Mouse (Mus musculus) forebrain, embryonic 16.5 days (tissue): ENCODE data around the gene Nomo1. TPM values are rescaled to one million over a fixed set of nuclear protein-coding genes. Genes with fewer than 3 reads are reported as not detected.

ENCODE experiments used
- ATAC-seq: fragments of 200-750 bp; cut with Nextera tagmentation; 2 replicates; pipeline ENCODE4 v1.8.0; 2017; ENCODE audit warnings: mild to moderate bottlenecking, moderate library complexity
- H3K27ac ChIP-seq: fragments of 300-500 bp; sonication (generic); 2 replicates; pipeline ENCODE4 v1.5.1; 2014; ENCODE audit warnings: low read length, control low read depth
- H3K27me3 ChIP-seq: fragments of 300-500 bp; sonication (generic); replicated peaks from 2 replicates; pipeline ENCODE4 v1.6.1; 2014; ENCODE audit warnings: low read length; ENCODE audit not compliant: control insufficient read depth, insufficient read depth
- H3K36me3 ChIP-seq: fragments of 300-500 bp; sonication (generic); 2 replicates; pipeline ENCODE4 v1.6.1; 2014; ENCODE audit not compliant: control insufficient read depth, insufficient read depth
- H3K4me1 ChIP-seq: fragments of 300-500 bp; sonication (generic); replicated peaks from 2 replicates; pipeline ENCODE4 v1.6.1; 2014; ENCODE audit warnings: low read length; ENCODE audit not compliant: control insufficient read depth, insufficient read depth
- H3K4me2 ChIP-seq: fragments of 300-500 bp; sonication (generic); 2 replicates; pipeline ENCODE4 v1.6.1; 2014; ENCODE audit warnings: mild to moderate bottlenecking, low read length, control low read depth
- H3K4me3 ChIP-seq: fragments of 300-500 bp; sonication (generic); replicated peaks from 2 replicates; pipeline ENCODE4 v1.5.1; 2014; ENCODE audit warnings: mild to moderate bottlenecking, low read length, control low read depth
- H3K9ac ChIP-seq: fragments of 300-500 bp; sonication (generic); replicated peaks from 2 replicates; pipeline ENCODE4 v1.6.1; 2014; ENCODE audit warnings: low read depth, low read length, control low read depth
- H3K9me3 ChIP-seq: fragments of 300-500 bp; sonication (generic); 2 replicates; pipeline ENCODE4 v1.6.1; 2016; ENCODE audit warnings: low read length; ENCODE audit not compliant: control insufficient read depth
- WGBS: fragments of 180-500 bp; shearing (Covaris S2); extraction: QIAGEN DNeasy Blood & Tissue Kit; methylation state at CpG from one replicate; pipeline ENCODE4 v1.1.7; 2014; 5-methylcytosine and 5-hydroxymethylcytosine counted together
- polyA plus RNA-seq: library from polyadenylated mRNA; unstranded; fragments of >200 nt; fragmentation: Nextera tagmentation; extraction: Ambion mirVana; gene quantifications from 2 replicates; pipeline ENCODE4 v1.2.1, GENCODE M21; 2015

The Nomo1 gene
- polyA plus RNA-seq, 1 experiment from 2014 or later, result 47.1 TPM

DNA sequence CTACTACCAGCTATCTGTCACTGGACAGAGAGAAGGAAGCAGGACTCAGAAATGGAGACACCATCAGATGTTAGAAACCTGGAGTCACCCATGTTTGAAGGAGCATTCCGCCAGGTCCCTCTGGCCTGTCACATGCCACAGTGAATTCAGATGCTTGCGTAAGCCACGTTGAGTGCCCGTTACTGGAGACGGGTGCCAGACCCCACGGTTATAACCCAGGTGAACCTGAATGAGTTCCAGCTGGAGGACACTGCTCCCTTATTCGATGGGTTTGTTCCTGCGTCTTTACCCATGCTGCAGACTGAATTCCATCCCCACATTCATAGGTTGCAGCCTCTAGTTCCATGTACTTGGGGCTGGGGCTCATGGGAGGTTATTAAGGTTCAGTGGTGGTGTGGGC is 70.3 kb downstream of the Nomo1 start:
- Histone ChIP-seq H3K4me1 (peaks cover 46% of the 10 kb centered on the region), H3K27ac (peak overlapping the region; percentile 79), H3K4me2 (no peak overlapping the region; the same call in 1 of the 2 replicates), H3K9me3 (no peaks in the 10 kb centered on the region), H3K9ac (no peak overlapping the region), H3K27me3 (no peaks in the 10 kb centered on the region), H3K36me3 (no peaks in the 10 kb centered on the region), H3K4me3 (no peak overlapping the region)
- 76% methylated on average over 8 of the region's 8 CpGs for WGBS
- ATAC-seq, result no peak

DNA sequence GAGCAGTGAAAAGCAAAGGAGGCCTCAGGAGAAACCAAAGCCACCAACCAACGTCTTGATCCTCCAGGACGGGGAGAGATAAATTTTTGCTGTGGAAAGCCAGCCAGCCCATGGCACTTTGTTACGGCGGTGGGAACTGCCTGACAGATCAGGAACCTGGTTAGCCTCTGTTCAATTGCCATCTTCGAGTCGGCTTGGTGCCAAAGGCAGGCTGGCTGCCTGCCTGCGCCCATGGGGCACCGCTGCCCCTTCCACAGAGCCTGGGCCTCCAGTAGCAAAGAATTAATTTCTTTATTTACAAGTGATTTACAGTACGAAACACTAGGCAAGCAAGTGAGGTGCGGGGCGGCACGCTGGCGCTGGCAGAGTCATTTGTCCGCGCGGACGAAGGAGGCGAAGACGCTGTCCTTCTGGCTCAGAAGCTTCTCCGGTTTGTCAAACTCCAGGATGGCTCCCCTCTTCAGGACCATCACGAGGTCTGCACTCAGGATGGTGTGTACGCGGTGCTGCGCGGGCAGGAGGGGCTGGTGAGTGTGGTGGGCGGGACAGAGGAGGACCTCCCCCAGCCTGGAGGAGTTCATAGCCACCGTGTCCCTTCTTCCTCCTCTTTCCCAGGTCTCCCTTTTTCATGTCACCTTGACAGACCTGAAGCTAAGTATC is 70.9 kb downstream of the Nomo1 start:
- H3K27me3 ChIP-seq, result no peaks in the 10 kb centered on the region
- no peaks in the 10 kb centered on the region for H3K36me3 ChIP-seq
- peak overlapping the region; percentile 79 for H3K27ac ChIP-seq
- peaks cover 41% of the 10 kb centered on the region for H3K4me1 ChIP-seq
- H3K4me2 ChIP-seq, result peak overlapping the region; percentile 8
- H3K9me3 ChIP-seq, result no peaks in the 10 kb centered on the region
- WGBS, result 37% methylated on average over 27 of the region's 27 CpGs
- ATAC-seq, result 0 out of 2 replicates have a peak, but pooled peaks have one; percentile 14
- no peak overlapping the region for H3K4me3 ChIP-seq
- peak overlapping the region; percentile 7; the same call in 1 of the 2 replicates for H3K9ac ChIP-seq

DNA sequence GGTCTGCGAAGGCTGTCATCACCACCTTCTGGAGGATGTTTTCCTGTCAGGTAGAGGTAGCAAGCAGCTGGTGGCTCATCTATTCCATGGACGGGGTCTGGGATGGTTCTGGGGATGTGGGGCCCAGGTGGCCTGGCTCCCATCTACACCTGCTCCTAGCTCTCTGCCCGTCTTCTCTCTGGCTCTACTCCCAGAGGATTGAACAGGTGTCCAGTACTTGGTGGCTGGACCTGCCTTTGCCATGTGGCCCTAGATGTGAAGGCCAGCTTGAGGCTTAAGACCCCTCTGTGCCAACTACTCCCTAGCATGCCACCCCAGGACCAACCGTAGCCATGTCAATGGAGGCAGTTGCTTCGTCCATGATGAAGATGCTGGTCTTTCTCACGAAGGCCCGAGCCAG is 72.0 kb downstream of the Nomo1 start:
- H3K9me3 ChIP-seq, result no peaks in the 10 kb centered on the region
- 87% methylated on average over 7 of the region's 7 CpGs for WGBS
- no peak for ATAC-seq
- H3K27me3 ChIP-seq, result no peaks in the 10 kb centered on the region
- H3K36me3 ChIP-seq, result no peaks in the 10 kb centered on the region
- no peak overlapping the region for H3K9ac ChIP-seq
- no peak overlapping the region for H3K4me2 ChIP-seq
- no peak overlapping the region for H3K4me3 ChIP-seq
- H3K4me1 ChIP-seq, result peaks cover 35% of the 10 kb centered on the region
- no peak overlapping the region for H3K27ac ChIP-seq

DNA sequence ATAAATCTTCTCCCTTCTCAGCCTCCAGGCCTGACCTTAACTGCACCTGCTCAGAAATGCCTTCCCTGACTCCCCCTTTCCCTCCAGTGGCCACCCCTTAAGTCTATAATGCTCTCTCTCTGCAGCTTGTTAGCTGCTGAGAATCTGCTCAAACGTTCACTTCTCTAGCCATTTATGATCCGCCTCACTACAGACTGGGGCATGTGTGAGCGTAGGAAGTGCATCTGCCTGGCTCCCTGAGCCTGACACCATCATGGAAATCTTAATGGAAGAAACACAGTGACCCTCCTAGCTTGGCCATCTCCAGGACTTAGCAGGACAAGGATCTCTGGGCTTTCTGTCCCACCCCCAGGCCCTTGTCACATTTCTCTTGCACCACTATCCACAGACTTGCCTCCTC is 76.6 kb downstream of the Nomo1 start:
- Histone ChIP-seq H3K27ac (no peak overlapping the region), H3K36me3 (no peaks in the 10 kb centered on the region), H3K27me3 (no peaks in the 10 kb centered on the region), H3K9me3 (no peaks in the 10 kb centered on the region), H3K4me1 (peaks cover 9% of the 10 kb centered on the region), H3K4me3 (no peak overlapping the region), H3K4me2 (no peak overlapping the region), H3K9ac (no peak overlapping the region)
- no peak for ATAC-seq
- 82% methylated on average over 3 of the region's 3 CpGs for WGBS

DNA sequence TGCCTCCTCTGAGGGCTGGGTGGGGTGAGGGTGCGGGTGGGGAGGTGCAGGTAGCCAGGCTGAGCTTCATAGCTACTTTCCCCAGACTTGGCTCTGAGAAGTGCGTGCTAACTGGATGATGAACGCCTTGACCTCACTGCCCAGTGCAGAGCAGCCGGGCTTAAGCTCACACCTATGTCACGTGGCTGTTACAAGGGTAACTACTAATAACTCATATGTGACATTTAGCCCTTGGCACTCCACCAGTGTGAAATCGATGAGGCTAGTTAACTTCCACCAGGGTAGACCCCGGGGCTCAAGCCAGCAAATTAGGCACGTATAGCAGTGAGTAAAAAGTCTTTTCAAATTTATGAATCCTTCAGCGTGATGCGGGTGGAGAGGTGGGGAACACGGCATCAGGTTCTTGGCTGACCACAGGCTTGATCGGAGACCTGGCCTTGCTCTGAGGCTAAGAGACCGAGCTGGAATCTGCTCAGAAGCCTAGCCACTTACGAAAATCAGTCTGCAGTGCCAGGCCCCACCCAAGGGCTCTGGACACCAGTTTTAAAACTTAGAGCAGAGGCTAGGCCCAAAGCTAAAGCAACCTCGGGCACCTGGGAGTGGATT is 77.8 kb downstream of the Nomo1 start:
- Histone ChIP-seq H3K9me3 (no peaks in the 10 kb centered on the region), H3K27me3 (no peaks in the 10 kb centered on the region), H3K4me1 (peaks cover 5% of the 10 kb centered on the region), H3K4me2 (no peak overlapping the region), H3K4me3 (no peak overlapping the region), H3K27ac (no peak overlapping the region), H3K36me3 (no peaks in the 10 kb centered on the region), H3K9ac (no peak overlapping the region)
- 88% methylated on average over 15 of the region's 15 CpGs for WGBS
- no peak for ATAC-seq

DNA sequence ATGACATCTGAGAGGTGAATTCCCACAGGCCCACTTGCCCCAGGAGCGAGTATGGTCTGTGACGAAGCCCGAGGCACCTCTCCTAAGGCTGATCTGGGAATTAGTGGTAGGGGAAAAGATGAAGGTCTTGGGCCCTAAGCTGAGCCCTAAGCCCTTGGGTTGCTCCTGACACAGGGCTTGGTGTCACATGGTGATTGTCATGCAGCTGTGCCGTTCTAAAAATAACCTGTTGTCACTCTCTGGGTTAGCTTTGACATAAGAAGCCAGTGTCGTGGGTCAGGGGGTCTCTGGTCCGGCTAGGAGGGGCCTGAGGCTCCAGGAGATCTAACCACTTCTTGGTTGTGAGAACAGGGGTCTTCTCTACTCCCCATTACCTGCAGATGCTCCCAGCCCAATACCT is 78.4 kb downstream of the Nomo1 start:
- no peak overlapping the region for H3K4me3 ChIP-seq
- WGBS, result 83% methylated on average over 6 of the region's 6 CpGs
- no peak overlapping the region for H3K4me2 ChIP-seq
- no peak overlapping the region for H3K27ac ChIP-seq
- no peak overlapping the region for H3K9ac ChIP-seq
- no peak for ATAC-seq
- peaks cover 5% of the 10 kb centered on the region for H3K4me1 ChIP-seq
- H3K36me3 ChIP-seq, result no peaks in the 10 kb centered on the region
- no peaks in the 10 kb centered on the region for H3K27me3 ChIP-seq
- no peaks in the 10 kb centered on the region for H3K9me3 ChIP-seq

DNA sequence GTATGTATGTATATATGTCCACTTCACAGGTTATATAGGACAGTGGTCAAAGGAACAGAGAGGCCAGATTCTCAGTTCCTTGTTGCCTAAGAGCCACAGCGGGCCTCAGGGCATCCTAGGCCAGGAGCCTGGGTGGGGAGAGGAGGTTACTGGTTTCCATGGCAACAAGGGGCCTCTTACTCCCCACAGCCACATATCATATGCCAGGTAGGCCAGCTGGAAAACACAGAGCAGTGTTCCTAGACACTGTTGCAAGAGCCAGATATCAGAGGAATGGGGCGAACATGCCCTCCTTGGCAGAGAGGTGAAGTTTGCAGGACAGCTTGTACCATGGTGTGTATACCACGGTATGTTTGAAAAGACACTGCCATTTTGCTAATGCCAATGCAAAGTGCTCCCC is 79.9 kb downstream of the Nomo1 start:
- no peak overlapping the region for H3K4me3 ChIP-seq
- H3K27me3 ChIP-seq, result no peaks in the 10 kb centered on the region
- WGBS, result 55% methylated on average over 3 of the region's 3 CpGs
- no peaks in the 10 kb centered on the region for H3K9me3 ChIP-seq
- H3K27ac ChIP-seq, result no peak overlapping the region
- H3K9ac ChIP-seq, result no peak overlapping the region
- no peak for ATAC-seq
- H3K36me3 ChIP-seq, result no peaks in the 10 kb centered on the region
- H3K4me2 ChIP-seq, result no peak overlapping the region
- peaks cover 5% of the 10 kb centered on the region for H3K4me1 ChIP-seq

DNA sequence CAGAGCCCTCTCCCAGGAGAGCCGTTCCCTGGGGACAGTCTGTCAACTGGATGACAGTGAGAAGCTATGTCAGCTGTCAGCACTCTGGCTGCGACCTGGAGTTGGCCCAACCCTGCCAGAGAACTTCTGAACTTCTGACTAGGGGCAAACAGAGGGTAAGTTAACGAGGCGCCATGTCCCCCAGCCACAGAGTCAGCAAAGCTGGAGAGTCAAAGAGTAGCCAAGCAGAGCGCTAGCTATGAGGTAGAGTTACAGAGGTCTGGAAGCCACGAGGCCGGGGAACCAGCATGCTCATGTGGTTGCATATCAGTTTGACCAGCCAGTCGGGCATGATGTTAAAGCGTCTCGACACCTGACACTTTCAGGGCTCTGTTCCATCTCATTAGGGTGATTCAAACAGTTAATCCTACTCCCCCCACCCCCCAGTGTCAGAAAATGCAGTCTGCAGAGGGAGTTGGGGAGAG is 82.7 kb downstream of the Nomo1 start:
- H3K9ac ChIP-seq, result no peak overlapping the region
- no peak overlapping the region for H3K4me3 ChIP-seq
- no peaks in the 10 kb centered on the region for H3K27me3 ChIP-seq
- 45% methylated on average over 10 of the region's 10 CpGs for WGBS
- no peaks in the 10 kb centered on the region for H3K9me3 ChIP-seq
- H3K4me2 ChIP-seq, result no peak overlapping the region
- no peaks in the 10 kb centered on the region for H3K36me3 ChIP-seq
- no peak for ATAC-seq
- no peak overlapping the region for H3K27ac ChIP-seq
- H3K4me1 ChIP-seq, result peaks cover 5% of the 10 kb centered on the region

DNA sequence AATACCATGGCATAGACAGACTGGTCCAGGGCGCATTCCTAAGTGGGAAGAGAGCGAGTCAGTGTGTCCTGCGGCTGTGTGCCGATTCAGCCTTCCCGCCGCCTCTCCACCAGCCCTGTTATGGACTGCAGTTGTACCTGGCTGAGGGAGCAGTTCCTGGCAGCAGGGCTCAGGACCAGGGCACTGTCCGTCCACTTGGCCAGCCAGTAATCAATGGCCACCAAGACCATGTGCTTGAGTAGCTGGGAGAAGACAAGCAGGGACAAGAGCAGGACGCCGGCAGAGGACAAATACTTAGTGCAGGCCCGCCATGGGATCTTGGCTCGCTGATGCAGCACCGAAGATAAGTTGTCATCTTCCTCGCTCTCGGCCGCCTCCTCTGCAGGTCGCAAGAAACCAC is 83.5 kb downstream of the Nomo1 start:
- no peak for ATAC-seq
- Histone ChIP-seq H3K9ac (no peak overlapping the region), H3K4me1 (peaks cover 5% of the 10 kb centered on the region), H3K27ac (no peak overlapping the region), H3K4me2 (no peak overlapping the region), H3K27me3 (no peaks in the 10 kb centered on the region), H3K9me3 (no peaks in the 10 kb centered on the region), H3K4me3 (no peak overlapping the region), H3K36me3 (peaks cover under 1% of the 10 kb centered on the region; the same call in 1 of the 2 replicates)
- WGBS, result 95% methylated on average over 16 of the region's 16 CpGs
